Mouse (Mus musculus) small intestine, adult 2 months (tissue): ENCODE measurements around the gene Mindy2.

Source experiments
- CTCF ChIP-seq: fragments of 200-500 bp; IDR thresholded peaks from 2 replicates; pipeline ENCODE4 v1.5.1; 2012; ENCODE audit warnings: low read depth, mild to moderate bottlenecking, control low read depth, inconsistent platforms, low read length, moderate library complexity, mixed read lengths; ENCODE audit not compliant: insufficient replicate concordance, insufficient read length; ENCODE audit errors: extremely low read depth
- POLR2A ChIP-seq: fragments of 200-500 bp; IDR thresholded peaks from 2 replicates; pipeline ENCODE4 v1.6.1; 2012; ENCODE audit warnings: low read depth, mild to moderate bottlenecking, control low read depth, inconsistent platforms, low read length, moderate library complexity

DNA sequence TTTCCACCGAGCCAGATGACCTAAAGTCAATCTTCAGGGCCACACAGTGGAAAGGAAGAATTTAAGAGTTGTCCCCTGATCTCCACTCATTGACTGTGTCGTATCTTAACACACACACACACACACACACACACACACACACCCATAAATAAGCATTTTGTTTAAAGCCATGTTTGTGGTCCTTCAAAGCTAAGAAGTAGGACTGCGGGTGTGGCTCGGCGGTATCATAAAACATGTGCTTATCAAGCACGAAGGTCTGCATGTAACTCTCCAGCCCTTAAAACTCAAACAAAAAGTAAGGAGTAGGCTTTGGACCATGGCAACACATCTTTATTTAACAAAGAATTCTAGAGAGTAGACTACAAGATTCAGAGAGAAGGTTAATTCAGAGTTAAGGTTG is 13.4 kb upstream of the Mindy2 start:
- TF ChIP-seq CTCF (no peak), POLR2A (no peak)
